Mouse (Mus musculus): Measurements from ENCODE around the gene Pycr1.
"Not testable (repeated sequence)": the region's sequence is repeated elsewhere in the genome, so short reads cannot be mapped to it uniquely, and the experiment has no call there.

The Pycr1 gene

DNA sequence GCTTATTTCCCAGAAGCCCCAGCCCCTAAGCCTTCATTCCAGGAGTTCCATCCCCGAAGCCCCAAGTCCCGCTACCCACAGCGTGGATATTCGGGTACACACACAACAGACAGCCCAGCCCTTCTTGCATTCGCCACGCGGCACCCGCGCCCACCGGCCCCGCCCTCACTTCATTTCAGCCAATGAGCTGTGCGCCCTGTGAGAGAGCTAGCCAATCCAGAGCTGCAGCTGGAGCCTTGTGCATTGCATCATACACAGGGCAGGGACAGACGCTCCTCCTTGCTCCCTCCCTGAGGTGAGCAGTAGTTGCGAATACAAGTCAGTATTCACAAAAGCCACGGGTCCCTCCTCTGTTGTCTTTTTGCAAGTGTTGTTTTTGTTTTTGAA, at the start of gene Pycr1:
Pycr1 (minus strand) TSS at position 169 of the 387 bp plus-strand sequence.
- DNase-seq (ENCODE audit: low spot score), result peak; percentile 93

DNA sequence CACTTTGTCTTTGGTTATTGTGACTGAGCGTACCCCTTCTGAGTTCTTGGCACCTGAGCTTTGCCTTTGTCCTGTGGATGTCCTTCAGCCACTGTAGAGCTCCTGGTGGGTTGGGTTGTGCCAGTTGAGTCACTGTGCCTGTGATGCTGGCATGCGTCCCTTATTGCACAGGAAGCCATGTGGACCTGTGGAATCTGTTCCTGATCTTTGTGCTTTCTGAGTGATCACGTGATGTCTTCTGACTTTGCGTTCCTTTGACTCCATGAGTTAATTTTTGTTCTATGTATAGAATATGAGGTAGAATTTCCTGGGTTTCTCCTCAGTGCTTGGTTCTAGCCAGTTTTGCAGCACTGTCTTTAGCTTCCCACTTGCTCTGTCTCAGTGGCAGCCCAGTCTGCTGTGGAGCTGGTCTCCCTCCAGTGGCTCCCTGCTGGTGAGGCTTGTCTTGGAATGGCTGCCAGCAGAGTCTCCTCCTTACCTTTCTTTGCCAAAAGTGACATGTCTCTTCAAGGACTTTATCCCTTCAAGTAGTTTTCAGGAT, 49.0 kb upstream of the Pycr1 start:
- DNase-seq (ENCODE audit: low spot score), result no peak

DNA sequence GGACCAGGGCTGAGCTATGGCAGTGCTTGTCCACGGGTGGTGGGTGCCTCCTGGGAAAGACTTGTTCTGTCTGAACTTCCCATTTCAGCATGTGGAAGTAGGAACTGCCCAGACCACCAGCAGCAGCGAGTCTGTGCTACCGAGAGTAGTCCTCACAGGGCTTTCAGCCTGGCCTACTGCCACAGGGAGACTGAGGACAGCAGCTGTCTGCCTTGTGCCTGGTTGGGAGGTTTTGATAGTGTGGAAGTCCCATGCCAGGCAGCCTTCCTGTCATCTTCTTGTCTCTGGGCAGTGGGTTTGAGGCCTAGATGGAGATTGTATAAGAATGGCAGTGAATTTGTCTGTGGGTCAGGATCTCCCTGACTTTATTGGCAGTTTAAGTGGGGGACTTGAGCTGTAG, 45.8 kb upstream of the Pycr1 start:
- no peak for DNase-seq (ENCODE audit: low spot score)

DNA sequence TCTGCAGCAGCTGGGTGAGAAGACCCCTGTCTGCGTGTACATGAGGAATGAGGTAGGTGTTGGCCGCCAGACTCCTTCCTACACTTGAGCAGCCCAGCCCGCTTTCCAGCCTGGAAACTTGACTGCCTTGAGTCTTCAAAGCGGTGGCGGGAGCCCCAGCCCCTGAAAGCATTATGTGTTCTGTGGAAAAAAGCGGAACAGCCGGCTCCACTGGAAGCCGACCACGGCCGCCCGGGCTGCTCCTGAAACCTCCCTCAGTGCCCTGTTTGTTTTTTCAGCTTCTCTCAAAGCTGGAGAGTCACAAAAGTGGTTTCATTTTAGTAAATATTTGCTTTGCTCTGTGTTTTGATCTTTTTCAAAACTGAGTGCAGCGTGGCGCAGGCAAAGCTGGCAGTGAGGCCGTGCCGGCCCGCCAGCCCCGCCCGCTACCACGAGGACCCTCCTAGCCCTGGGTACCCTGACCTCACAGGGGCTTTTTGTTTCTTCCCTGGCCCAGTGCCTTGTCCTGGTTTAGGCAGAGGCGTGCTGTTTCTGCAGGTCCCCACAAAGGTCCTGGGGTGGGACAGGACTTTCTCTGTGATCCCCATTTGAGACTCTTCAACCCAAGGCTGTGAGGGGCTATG, 43.2 kb upstream of the Pycr1 start:
- no peak for DNase-seq (ENCODE audit: low spot score)

DNA sequence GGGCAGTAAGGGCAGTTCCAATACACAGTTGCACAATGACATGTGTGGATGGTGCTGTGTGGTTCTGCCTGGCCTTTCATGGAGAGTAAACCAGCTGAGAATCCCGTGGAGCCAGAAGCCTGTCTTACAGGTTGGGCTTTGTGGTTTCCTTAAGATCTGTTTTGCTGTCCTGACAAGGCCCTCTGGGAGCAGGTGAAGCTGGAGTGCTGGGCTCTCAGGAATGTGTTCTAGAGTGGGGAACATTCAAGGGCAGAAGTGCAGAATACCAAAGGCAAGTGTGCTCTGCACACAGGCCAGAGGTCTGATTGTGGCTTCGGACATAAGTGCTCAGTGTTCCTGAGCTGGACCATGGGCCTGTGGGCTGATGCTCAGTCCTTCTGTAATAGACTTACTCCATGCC, 41.1 kb upstream of the Pycr1 start:
- no peak for DNase-seq (ENCODE audit: low spot score)

DNA sequence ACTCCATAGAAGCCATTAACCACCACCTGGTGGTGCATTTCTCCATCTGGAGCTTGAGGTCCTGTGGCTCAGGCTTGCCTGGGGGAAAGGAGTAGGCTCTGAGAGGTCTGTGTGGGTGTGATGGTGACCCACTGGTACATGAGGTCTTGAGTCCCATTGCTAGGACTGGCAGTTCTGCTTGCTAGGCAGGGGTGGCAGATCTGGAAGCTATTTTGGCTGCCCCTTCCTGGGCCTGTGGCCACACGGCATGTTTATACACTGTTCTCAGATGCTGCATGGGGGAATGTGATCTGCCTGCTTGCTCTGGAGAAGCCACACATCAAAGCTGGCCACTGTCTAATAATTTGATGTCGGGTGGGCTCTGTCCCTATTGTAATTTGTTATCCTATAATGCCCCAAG, 40.5 kb upstream of the Pycr1 start:
- DNase-seq (ENCODE audit: low spot score), result no peak

DNA sequence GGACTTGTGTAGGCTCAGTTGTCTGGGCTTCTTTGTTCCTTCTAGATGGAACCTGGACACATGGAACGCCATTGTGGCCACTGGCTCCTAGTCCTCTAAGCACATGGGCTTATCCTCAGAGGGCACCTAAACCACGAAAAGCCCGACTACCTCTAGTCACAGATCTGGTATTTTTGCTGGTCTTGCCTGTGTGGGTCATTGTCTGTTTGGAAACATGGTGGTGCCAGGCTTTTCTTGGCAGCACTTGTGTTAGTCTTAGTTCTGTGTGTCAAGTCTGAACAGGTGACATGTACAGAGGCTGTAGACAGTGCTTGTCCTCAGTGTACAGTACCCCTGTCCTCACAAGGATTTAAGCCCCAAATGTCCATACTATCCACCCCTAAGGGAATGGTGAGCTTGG, 40.0 kb upstream of the Pycr1 start:
- no peak for DNase-seq (ENCODE audit: low spot score)

DNA sequence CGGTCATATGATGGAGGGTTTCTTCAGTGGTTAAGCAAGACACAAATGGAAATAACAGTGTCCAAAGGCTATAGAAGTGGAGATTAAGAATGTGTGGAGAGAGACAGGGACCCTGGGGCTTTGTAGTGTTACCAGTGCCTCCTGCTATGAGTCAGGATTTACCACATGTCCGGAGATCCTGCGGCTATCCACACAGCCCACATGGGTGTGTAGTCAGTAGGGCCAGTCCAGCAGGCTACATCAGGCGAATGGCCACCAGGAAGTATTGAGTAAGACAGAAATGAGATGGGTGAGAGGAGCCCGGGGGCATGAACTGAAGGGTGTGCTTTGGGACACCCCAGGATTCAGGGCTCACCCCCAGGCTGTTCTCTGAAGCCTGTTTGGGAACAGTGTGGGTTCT, 39.1 kb upstream of the Pycr1 start:
- DNase-seq (ENCODE audit: low spot score), result no peak

DNA sequence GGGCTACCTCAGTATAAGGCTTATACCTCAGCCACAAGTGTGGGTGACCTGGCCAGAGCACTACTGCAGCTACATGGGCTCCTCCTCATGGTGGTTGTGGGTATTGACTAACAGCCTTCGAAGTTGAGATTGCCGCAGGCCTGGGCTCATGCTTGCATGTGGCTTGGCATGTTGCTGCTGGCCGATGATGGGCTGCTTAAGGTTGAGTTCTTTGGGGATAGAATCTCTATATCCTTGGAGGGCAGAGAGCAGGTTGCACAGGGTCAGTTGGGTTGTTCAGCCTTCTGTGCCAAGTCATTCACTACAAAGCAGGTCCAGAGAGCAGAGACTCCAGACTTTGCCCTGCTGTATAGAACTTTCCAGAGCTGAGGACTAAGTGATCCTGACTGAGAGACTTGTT, 36.3 kb upstream of the Pycr1 start:
- DNase-seq (ENCODE audit: low spot score), result no peak

DNA sequence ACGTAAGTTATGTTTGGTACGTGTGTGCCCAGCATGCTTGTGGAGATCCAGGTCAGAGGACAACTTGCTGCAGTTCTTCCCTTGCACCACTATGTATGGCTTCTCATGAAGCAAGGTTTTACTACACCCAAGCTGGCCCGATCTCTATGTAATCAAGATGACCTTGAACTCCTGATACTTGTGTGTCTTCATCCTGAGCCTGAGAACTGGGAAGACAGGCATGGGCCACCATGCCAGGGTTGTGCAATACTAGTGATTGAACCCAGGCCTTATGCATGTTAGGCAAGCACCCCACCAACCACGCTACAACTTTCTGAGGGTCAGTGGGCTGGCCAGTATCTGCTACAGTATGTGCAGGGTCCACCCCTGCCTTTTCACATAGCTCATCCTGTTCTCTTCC, 33.4 kb upstream of the Pycr1 start:
- DNase-seq (ENCODE audit: low spot score), result no peak

DNA sequence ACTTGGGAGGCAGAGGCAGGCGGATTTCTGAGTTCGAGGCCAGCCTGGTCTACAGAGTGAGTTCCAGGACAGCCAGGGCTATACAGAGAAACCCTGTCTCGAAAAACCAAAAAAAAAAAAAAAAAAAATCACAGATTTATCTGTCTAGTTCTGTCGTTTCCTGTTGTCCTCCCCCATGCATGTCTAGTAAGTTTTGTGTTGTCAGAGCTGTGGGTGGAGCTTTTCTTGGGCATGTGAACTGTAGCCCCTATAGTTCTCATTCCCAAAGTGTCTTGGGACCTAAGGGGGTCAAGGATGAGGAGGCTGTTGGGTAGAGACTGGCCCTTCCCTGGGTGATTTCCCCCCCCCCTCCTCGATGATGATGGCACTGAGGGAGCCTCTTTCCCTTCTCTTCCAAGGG, 32.3 kb upstream of the Pycr1 start:
- DNase-seq (ENCODE audit: low spot score), result not testable (repeated sequence)

DNA sequence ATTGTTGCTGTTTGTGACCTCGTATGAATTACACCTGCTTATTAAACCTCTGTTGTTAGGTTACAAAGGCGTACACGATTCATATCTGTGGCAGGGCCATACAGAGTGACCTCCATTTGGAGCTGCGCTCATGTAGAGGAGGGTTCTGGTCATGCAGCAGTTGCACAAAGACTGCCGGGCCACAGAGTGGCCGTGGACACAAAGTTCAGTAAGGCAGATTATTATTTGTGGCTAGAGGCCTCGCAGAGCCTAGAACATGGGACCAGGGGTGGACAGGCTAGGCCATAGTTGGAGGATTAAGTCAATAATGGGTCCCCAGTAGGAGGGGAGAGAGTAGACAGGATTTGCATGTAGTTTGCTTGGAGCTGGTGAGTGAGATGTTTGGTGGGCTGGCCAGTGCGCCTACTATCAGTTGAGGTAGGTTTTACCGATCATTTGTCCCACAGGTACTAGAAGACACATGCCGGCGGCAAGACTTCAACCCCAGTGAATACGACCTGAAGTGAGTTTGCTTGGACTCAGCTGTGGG, 30.1 kb upstream of the Pycr1 start:
- DNase-seq (ENCODE audit: low spot score), result no peak

DNA sequence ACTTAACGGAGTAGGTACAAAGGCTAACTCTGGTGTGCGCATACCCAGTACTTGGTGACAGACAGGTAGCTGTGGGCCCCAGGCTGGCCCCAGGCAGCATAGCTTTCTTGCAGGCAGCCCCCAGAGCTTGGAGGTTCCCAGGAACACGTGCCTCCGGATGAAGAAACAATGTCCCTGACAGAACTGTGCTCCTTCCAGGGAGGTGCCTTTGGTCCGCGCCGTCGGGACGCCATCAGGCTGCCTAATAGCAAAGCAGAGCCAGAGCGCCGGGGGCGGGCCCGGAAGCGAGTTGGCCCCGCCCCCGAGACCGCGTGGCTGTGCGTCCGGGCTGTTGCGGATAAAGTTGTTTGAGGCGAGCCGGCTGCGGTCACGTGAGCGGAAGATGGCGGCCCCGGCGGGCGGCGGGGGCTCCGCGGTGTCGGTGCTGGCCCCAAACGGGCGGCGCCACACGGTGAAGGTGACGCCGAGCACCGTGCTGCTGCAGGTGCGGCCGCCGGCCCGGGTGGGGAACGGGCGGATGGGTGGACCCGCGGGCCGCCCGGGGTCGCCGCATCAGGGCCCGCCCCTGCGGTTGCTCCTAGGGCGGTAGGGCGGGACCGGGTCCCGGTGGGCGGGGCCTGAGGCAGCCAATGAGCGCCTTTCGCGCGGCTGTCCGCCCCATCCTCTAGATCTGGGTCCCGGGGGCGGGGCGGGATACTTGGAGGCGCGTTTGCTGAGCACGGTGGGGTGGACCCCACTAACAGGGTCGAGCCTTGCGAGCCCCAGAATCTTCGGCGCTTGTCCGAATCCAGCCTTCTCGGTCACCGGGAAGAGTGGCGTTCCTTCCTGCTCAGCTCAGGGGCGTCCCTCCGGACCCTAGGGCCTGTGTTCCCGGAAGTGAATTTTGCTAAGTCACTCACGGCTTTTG, 29.4 kb upstream of the Pycr1 start, which contains the start of gene Aspscr1:
Aspscr1 (plus strand) TSS at position 287 of the 907 bp plus-strand sequence.
- peak; percentile 96 for DNase-seq (ENCODE audit: low spot score)

DNA sequence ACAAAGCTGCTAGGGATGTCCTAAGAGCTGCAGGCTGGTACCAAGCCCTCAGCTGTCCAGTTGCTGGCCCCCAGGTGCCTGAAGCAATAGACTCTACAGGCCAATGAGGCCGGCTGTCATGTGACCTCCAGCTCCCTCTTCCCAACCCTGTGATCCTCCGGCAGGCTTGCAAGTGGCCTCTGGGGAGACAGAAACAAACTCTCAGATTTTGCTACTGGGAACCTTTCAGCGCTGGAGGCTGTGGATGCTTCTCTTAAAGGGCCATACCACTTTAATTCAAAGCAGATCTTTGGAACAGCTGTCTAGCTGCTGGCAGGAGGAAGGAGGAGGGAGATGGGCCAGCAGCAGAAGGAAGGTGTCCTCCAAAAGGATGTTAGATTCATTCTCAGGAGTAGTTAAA, 23.0 kb upstream of the Pycr1 start:
- no peak for DNase-seq (ENCODE audit: low spot score)

DNA sequence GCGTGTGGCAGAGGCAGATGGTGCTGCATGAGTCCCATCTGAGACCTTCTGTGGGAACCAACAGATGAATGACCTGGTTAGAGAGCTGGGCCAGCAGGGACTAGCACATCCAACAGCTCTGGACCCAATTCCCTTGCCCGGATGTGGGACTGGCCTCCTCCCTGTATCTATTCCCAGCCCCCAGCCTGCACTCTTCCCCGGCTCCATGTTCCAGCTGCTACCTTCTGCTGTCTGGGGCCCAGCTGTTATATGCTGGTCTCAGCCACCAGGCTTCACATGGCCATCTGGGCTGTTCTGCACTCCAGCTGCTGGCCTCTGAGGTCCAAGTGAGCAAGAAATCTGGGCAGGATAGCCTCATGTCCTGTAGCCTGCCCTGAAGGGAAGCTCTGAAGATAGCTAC, 21.8 kb upstream of the Pycr1 start:
- no peak for DNase-seq (ENCODE audit: low spot score)

DNA sequence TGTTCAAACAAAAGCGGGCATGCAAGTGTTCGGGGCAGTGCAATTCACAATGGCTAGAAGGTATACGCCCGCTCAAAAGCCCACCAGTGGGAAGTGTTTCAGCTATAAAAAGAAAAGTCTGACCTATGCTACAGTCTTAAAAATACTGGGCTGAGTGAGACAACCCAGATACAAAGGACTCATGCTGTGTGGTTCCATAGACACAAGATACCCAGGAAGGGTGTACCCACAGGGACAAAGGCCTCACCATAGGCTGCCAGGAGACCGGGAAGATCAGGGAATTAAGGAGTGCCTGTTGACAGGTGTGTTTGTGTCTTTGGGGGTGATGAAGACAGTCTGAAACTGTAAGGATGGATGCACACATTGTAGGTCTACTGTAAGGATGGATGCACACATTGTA, 20.1 kb upstream of the Pycr1 start:
- DNase-seq (ENCODE audit: low spot score), result no peak

DNA sequence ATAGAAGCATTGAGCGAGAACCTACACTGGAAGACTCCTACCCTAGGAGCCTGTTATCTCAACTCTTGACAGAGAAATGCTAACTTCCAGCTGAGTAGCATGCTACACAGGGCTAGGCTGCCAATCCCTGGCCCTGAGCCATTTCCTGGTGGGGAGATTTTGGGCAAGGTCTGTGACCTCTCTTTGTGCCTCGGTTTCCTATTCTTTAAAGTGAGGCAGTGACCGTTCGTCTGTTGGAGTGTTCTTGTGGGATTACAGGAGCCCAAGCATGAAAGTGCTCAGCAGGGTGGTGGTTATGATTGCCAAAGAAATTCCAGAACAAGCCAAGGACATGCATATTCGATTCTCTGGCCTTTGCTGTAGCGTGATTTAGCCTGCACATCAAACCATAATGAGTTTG, 19.2 kb upstream of the Pycr1 start:
- no peak for DNase-seq (ENCODE audit: low spot score)

DNA sequence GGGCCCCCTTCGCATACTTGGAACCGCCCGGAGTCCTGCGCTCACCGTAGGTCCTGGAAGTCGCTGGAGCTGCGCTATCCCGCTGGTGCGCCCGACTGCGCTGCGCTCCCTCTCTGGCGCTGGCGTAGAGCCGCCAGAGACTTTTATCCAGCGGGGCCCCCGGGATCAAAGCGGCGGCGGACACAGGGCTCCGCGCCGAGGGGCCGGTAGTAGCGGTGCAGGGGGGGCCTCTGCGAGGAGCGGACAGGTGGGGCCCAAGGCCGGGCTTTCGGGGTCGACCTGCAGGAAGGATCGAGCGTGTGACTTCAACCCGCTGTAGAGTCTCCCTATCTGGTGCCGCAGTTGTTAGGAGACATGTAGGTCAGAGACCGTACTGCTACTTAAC, 17.5 kb upstream of the Pycr1 start, which contains the start of gene Notum:
Notum (minus strand) TSS at position 100 of the 385 bp plus-strand sequence.
- no peak for DNase-seq (ENCODE audit: low spot score)

DNA sequence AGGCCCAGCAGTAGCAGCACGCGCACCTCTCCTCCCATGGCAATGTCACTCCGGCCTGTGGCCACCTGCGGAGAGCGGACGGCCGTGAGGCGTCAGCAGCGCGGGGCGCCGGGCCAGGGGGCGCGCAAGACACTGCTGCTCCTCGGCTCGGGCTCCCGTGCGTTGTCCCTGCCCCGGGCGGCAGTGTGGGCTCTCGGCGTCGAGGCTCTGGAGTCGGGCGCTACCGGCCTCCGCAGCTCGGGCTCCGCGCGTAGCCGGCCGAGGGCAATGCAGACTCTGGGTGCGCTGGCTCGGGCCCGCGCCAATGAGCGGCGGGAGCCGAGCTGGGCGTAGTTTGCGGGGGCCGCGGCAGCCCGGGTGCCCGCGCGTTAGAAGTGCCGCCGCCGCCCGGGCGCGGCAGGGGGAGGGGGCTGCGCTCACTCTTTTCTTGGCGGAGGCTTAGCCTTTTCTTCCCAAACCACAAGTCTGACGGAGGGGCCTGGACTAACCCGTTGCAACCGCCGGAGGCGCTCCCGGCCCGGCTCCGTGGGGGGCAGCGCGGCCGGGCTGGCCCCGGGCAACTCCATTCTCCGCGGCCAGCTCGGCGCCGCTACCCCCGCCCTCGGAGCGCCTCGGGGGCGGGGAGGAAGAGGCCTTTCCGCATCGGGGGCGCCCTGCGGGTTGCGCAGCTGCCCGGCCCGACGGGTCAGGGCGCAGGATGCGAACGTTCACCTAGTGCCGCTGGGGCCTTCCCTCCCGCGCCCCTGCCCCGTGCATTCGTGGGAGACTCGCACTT, 16.9 kb upstream of the Pycr1 start:
- DNase-seq (ENCODE audit: low spot score), result no peak

DNA sequence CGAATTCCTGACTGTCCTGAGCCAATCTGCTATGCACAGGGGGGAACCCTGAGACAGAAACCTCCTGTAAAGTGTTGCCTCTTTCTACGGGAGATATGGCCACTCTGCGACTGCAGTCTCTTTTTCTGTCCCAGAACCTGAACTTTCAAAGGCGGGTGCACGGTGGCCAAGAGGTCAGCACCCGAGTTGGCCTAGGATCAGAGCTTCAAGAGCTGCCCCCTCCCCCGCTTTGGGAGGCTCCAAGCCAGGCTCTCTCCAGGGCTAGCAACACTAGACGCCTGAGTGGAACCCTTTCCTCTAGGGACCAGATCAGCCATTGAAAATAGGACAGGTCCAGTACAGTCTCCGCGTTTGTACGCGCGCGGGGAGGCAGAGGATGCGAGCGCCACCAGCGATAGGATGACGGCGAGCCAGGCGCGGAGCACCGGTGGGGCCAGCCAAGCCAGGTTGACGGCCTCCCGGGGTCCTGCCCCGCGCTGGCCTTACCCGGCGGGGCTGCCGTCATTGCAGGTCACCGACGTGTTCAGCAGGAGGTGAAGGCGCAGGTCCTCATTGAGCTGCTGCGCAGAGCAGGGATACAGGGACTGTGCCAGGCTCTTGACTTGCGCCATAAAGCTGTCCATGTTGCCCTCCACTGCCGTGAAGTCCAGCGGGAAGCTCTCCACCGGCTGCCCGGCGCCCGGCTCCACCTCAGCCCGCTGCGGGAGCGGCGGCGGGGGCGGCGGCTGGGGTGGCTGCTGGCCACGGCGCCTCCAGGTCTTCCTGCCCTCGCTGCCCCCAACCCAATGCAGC, 16.1 kb upstream of the Pycr1 start:
- no peak for DNase-seq (ENCODE audit: low spot score)

DNA sequence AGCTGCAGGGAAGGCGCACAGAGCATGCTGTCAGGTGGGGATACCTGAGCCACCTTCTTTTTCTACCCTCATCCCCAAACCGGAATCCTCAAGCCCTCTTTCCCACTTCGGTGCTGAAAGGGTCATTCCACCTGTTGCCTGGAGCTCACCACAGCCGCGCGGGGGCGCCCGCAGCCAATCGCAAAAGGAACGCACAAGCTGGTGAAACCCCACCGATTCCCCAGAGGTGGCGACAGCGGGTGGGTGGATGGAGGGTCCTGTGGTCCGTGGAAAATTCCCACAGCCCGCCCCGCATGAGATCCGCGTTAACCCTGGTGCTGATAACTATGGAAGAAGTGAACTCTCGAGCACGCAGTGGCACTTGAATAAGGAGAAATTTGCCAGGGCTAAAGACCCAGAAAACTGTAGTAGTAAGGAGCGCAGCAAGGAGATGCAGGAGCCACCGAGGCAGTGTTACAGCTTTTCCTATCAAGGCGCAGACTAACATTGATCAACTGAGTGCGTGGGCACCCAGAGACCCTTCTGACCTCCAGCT, 15.4 kb upstream of the Pycr1 start:
- peak; percentile 83 for DNase-seq (ENCODE audit: low spot score)

Data from urinary bladder, postnatal 25 days (tissue).